In the genomic region with DNA sequence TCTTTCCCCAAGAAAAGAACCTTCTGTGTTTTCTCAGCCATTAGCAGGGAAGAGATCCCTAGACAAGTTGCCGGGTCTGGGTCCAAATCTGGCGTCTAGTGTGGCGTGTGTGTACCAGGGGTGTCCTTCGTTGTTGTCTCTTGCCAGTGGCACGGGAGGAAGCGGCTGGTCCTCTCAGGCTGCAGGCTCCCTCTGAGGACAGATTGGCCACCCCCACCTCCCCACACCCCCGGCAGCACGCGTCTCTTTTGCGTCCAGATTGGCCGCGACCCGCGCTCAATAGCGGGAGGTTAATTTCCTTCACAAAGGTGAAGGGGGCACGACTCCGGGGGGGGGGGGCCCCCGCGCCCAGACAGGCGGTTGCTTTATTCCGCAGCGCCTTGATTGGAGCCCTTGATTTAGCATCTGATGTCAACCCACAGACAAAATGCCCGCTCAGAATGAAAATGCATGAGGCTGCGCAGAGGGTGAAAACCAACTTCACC, we compare ENCODE assay signal across 8 mouse cellular contexts. TPM values are rescaled to one million over a fixed set of nuclear protein-coding genes. Genes with fewer than 3 reads are reported as not detected.
A peak's percentile ranks its signal among the peaks of the same experiment; 100 is the strongest.
DNase-seq lines count a peak whose midpoint lies in the region; ATAC-seq and TF ChIP-seq lines count a peak whose summit lies in the region.

No protein-coding gene starts in this region.

- no peaks in the 10 kb centered on the region for H3K9me3 ChIP-seq in kidney, embryonic 14.5 days (ENCODE audit: control insufficient read depth, low read length)
- no peaks in the 10 kb centered on the region for H3K9me3 ChIP-seq in hindbrain, embryonic 11.5 days (ENCODE audit: control insufficient read depth, low read length)
- no peaks in the 10 kb centered on the region for H3K9me3 ChIP-seq in midbrain, embryonic 14.5 days (ENCODE audit: control insufficient read depth, low read length)

- TF ChIP-seq POLR2A in thymus, adult 2 months (IDR thresholded peaks at IDR 0.05; ENCODE audit: control insufficient read depth, extremely low read depth, insufficient read depth, low read length, poor library complexity) = no peak

- TF ChIP-seq CTCF in thymus, adult 2 months (IDR thresholded peaks at IDR 0.05; ENCODE audit: borderline replicate concordance, control insufficient read depth, extremely low read depth, insufficient read depth, low read length, poor library complexity) = no peak

- no peak overlapping the region for H3K9ac ChIP-seq in kidney, embryonic 14.5 days (ENCODE audit: low read depth, low read length)
- H3K9ac ChIP-seq in hindbrain, embryonic 11.5 days (ENCODE audit: low read depth, low read length) = 0 out of 2 replicates have a peak overlapping the region, but pooled peaks have one; percentile 76
- peak overlapping the region; percentile 92 for H3K9ac ChIP-seq in midbrain, embryonic 14.5 days (replicated peaks; ENCODE audit: low read length)

- H3K4me1 ChIP-seq in kidney, embryonic 14.5 days (ENCODE audit: control insufficient read depth, insufficient read depth, low read length) = peaks cover 20% of the 10 kb centered on the region
- peaks cover 16% of the 10 kb centered on the region for H3K4me1 ChIP-seq in hindbrain, embryonic 11.5 days (replicated peaks; ENCODE audit: control insufficient read depth, insufficient read depth, low read length)
- H3K4me1 ChIP-seq in midbrain, embryonic 14.5 days (ENCODE audit: control insufficient read depth, insufficient read depth, low read length) = peaks cover 44% of the 10 kb centered on the region
- H3K4me1 ChIP-seq in thymus, adult 2 months (replicated peaks; ENCODE audit: control insufficient read depth, insufficient read depth, low read length) = peaks cover 6% of the 10 kb centered on the region

- H3K4me3 ChIP-seq in kidney, embryonic 14.5 days (ENCODE audit: low read length) = peak overlapping the region; percentile 49
- peak overlapping the region; percentile 67; the same call in 1 of the 2 replicates for H3K4me3 ChIP-seq in hindbrain, embryonic 11.5 days (ENCODE audit: low read depth, low read length)
- peak overlapping the region; percentile 77 for H3K4me3 ChIP-seq in midbrain, embryonic 14.5 days (replicated peaks; ENCODE audit: low read depth, low read length)
- no peak overlapping the region for H3K4me3 ChIP-seq in thymus, adult 2 months (ENCODE audit: control insufficient read depth, insufficient read depth, low read length)

- H3K4me2 ChIP-seq in kidney, embryonic 14.5 days (replicated peaks; ENCODE audit: low read depth, low read length) = peak overlapping the region; percentile 96; the same call in 1 of the 2 replicates
- peak overlapping the region; percentile 82 for H3K4me2 ChIP-seq in hindbrain, embryonic 11.5 days (replicated peaks; ENCODE audit: low read depth, low read length)
- peak overlapping the region; percentile 90 for H3K4me2 ChIP-seq in midbrain, embryonic 14.5 days (ENCODE audit: low read length)

- ATAC-seq in kidney, embryonic 14.5 days (ENCODE audit: low FRiP score, low TSS enrichment) = no peak
- peak; percentile 10; the same call in 1 of the 2 replicates for ATAC-seq in hindbrain, embryonic 11.5 days (ENCODE audit: low FRiP score)
- no peak for ATAC-seq in midbrain, embryonic 14.5 days (ENCODE audit: low FRiP score, low TSS enrichment)

- DNase-seq in kidney, adult 18-20 months = no peak
- DNase-seq in embryo, embryonic 10 days (ENCODE audit: low spot score) = peak; percentile 57
- DNase-seq in hindbrain, embryonic 11.5 days (ENCODE audit: low spot score) = peak; percentile 77
- DNase-seq in midbrain, embryonic 14.5 days = peak; percentile 69
- no peak for DNase-seq in urinary bladder, adult 18-20 months (ENCODE audit: low spot score in 2 of 2)
- no peak for DNase-seq in thymus, adult 2 months
- DNase-seq in gastrocnemius, postnatal 36 days = no peak

- H3K36me3 ChIP-seq in kidney, embryonic 14.5 days (ENCODE audit: control insufficient read depth, insufficient read depth, low read length) = no peaks in the 10 kb centered on the region
- no peaks in the 10 kb centered on the region for H3K36me3 ChIP-seq in hindbrain, embryonic 11.5 days (ENCODE audit: control insufficient read depth, insufficient read depth, low read length)
- no peaks in the 10 kb centered on the region for H3K36me3 ChIP-seq in midbrain, embryonic 14.5 days (ENCODE audit: control insufficient read depth, insufficient read depth, low read length)
- H3K36me3 ChIP-seq in thymus, adult 2 months (ENCODE audit: control insufficient read depth, insufficient read depth, low read length) = no peaks in the 10 kb centered on the region

- peaks cover 94% of the 10 kb centered on the region for H3K27me3 ChIP-seq in kidney, embryonic 14.5 days (ENCODE audit: control insufficient read depth, insufficient read depth, low read length)
- H3K27me3 ChIP-seq in hindbrain, embryonic 11.5 days (ENCODE audit: control insufficient read depth, insufficient read depth, low read length) = peaks cover 40% of the 10 kb centered on the region
- peaks cover 12% of the 10 kb centered on the region; the same call in 1 of the 2 replicates for H3K27me3 ChIP-seq in midbrain, embryonic 14.5 days (ENCODE audit: control insufficient read depth, insufficient read depth, low read length)
- peaks cover 38% of the 10 kb centered on the region for H3K27me3 ChIP-seq in thymus, adult 2 months (ENCODE audit: control insufficient read depth, insufficient read depth, low read length)

- intact Hi-C loops in gastrocnemius, postnatal 36 days (cut with DNase I) = no loop called here

- WGBS in kidney, embryonic 14.5 days = 1% methylated on average over 24 of the region's 24 CpGs
- 0% methylated on average over 15 of the region's 24 CpGs for WGBS in hindbrain, embryonic 11.5 days
- under 1% methylated on average over 24 of the region's 24 CpGs for WGBS in midbrain, embryonic 14.5 days
- WGBS in thymus, adult 2 months = 7% methylated on average over 24 of the region's 24 CpGs

- H3K27ac ChIP-seq in kidney, embryonic 14.5 days (ENCODE audit: low read depth, low read length) = no peak overlapping the region
- H3K27ac ChIP-seq in hindbrain, embryonic 11.5 days (ENCODE audit: low read depth, low read length) = peak overlapping the region; percentile 94
- peak overlapping the region; percentile 98 for H3K27ac ChIP-seq in midbrain, embryonic 14.5 days (replicated peaks; ENCODE audit: low read depth, low read length)
- no peak overlapping the region for H3K27ac ChIP-seq in thymus, adult 2 months (ENCODE audit: control insufficient read depth, insufficient read depth, low read length)

RNA-seq across cellular contexts. Expression of gene Insm1, which starts 1.1 kb away (rescaled TPM):
- not detected in 2 replicates for polyA plus RNA-seq in kidney, embryonic 14.5 days (2014; fragmentation: Nextera tagmentation; extraction: Ambion mirVana)
- polyA plus RNA-seq in hindbrain, embryonic 11.5 days (2014; fragmentation: Nextera tagmentation; extraction: Ambion mirVana) = 11.9 and 12.3 TPM in 2 replicates
- polyA plus RNA-seq in midbrain, embryonic 14.5 days (2014; fragmentation: Nextera tagmentation; extraction: Ambion mirVana) = 5.8 and 7.6 TPM in 2 replicates
- 9.9 and 14.5 TPM in 2 replicates for polyA plus RNA-seq in thymus, adult 2 months (2012; rRNA removed)
- not detected for total RNA-seq in gastrocnemius, postnatal 36 days (2021)

Comparison
In these comparisons a context has a peak if more than half of its experiments do, and no peak if none do; other contexts are left out.
1. H3K27ac ChIP-seq: peak in hindbrain, embryonic 11.5 days (single experiment) and midbrain, embryonic 14.5 days (single experiment); none in kidney, embryonic 14.5 days (single experiment) and thymus, adult 2 months (single experiment).
2. DNase-seq: peak in embryo, embryonic 10 days (single experiment), hindbrain, embryonic 11.5 days (single experiment) and midbrain, embryonic 14.5 days (single experiment); none in kidney, adult 18-20 months (single experiment), urinary bladder, adult 18-20 months (0 of 2), thymus, adult 2 months (single experiment) and gastrocnemius, postnatal 36 days (0 of 2).
3. Peak in every context shown above with its lines, with median percentiles within 50 percentile points of each other: H3K4me2 ChIP-seq.